Mouse (Mus musculus): ENCODE data around the gene Marveld2. TPM values are rescaled to one million over a fixed set of nuclear protein-coding genes. Genes with fewer than 3 reads are reported as not detected.
A peak's percentile ranks its signal among the peaks of the same experiment; 100 is the strongest.

The Marveld2 gene
- polyA plus RNA-seq, 1 experiment: not detected

GRCm38 (mm10) chr13:100588646-100589045, 28.1 kb downstream of the Marveld2 start:
- Histone ChIP-seq H3K27ac (ENCODE audit: insufficient read depth, low read depth, low read length) (peak overlapping the region; percentile 23), H3K4me1 (ENCODE audit: control insufficient read depth, insufficient read depth, low read length) (no peaks in the 10 kb centered on the region), H3K4me3 (ENCODE audit: insufficient read depth, low read depth, low read length) (peak overlapping the region; percentile 41)
- TF ChIP-seq CTCF (IDR thresholded peaks at IDR 0.05; ENCODE audit: insufficient read depth, low read depth, low read length) (no peak), POLR2A (IDR thresholded peaks at IDR 0.05; ENCODE audit: insufficient read depth, low read depth, low read length) (no peak)
- WGBS: 78% methylated on average over 12 of the region's 12 CpGs

DNA sequence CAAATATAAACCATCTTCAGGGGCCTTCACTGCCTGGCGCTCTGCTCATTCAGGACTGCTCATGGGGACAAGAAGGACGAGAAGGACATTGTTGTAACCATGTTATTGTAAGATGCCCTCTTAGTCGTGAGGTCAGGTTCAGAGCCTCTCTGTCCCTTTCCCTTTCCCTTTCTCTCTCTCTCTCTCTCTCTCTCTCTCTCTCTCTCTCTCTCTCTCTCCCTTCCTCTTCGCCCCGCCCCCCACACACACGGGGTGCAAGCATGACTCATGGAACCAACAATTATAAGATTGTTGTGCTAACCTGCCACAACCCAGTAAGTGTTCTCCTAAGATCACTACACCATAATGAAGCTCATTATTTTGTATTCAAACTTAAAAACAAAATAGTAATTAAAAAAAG, 34.6 kb downstream of the Marveld2 start:
- Histone ChIP-seq H3K27ac (ENCODE audit: insufficient read depth, low read depth, low read length) (no peak overlapping the region), H3K4me3 (ENCODE audit: insufficient read depth, low read depth, low read length) (no peak overlapping the region), H3K4me1 (ENCODE audit: control insufficient read depth, insufficient read depth, low read length) (no peaks in the 10 kb centered on the region)
- 38% methylated on average over 6 of the region's 6 CpGs for WGBS
- TF ChIP-seq POLR2A (IDR thresholded peaks at IDR 0.05; ENCODE audit: insufficient read depth, low read depth, low read length): no peak
- no peak for TF ChIP-seq CTCF (IDR thresholded peaks at IDR 0.05; ENCODE audit: insufficient read depth, low read depth, low read length)

DNA sequence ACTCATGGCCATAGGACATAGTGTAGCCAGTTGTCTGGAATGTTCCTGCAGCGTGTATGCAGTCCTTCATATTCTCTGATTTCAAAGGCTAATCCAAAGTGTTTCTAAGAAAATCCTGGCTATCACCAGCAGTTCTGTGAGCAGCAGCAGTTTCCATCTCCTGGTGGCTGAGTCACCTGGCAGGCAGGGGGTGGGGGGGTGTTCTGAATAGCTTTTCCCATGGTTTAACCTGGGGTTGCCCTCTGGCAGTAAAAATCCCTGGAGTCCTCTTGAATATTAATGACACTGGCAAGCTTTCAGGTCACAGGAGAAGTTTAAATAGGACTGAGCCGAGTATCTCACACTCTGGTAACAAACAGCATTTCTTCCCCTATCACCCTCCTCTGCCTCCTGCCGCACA, 35.1 kb downstream of the Marveld2 start:
- Histone ChIP-seq H3K4me1 (ENCODE audit: control insufficient read depth, insufficient read depth, low read length) (no peaks in the 10 kb centered on the region), H3K27ac (ENCODE audit: insufficient read depth, low read depth, low read length) (no peak overlapping the region), H3K4me3 (ENCODE audit: insufficient read depth, low read depth, low read length) (no peak overlapping the region)
- no peak for TF ChIP-seq CTCF (IDR thresholded peaks at IDR 0.05; ENCODE audit: insufficient read depth, low read depth, low read length)
- no peak for TF ChIP-seq POLR2A (IDR thresholded peaks at IDR 0.05; ENCODE audit: insufficient read depth, low read depth, low read length)
- 31% methylated on average over 3 of the region's 3 CpGs for WGBS

GRCm38 (mm10) chr13:100579951-100580350, 36.8 kb downstream of the Marveld2 start:
- TF ChIP-seq CTCF (IDR thresholded peaks at IDR 0.05; ENCODE audit: insufficient read depth, low read depth, low read length) (no peak), POLR2A (IDR thresholded peaks at IDR 0.05; ENCODE audit: insufficient read depth, low read depth, low read length) (no peak)
- no peak overlapping the region for H3K27ac ChIP-seq (ENCODE audit: insufficient read depth, low read depth, low read length)
- H3K4me1 ChIP-seq (ENCODE audit: control insufficient read depth, insufficient read depth, low read length): no peaks in the 10 kb centered on the region
- no peak overlapping the region for H3K4me3 ChIP-seq (ENCODE audit: insufficient read depth, low read depth, low read length)

DNA sequence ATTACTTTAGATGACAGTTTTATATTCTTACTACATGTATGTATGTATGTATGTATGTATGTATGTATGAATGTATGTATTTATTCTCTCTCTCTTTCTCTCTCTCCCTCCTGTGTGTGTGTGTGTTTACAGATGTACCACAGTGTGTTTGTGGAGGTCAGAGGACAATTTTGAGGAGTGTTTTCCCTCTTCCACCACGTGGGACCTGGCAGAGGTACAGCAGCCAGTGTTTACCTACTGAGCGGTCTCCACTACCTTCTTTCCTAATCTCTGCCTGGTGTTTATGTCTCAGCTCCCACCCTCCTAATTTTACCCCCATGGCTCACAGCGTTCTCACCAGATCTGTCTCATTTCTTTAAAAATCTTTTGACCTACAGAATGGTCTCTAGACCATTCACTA, 37.6 kb downstream of the Marveld2 start:
- TF ChIP-seq CTCF (IDR thresholded peaks at IDR 0.05; ENCODE audit: insufficient read depth, low read depth, low read length) (no peak), POLR2A (IDR thresholded peaks at IDR 0.05; ENCODE audit: insufficient read depth, low read depth, low read length) (no peak)
- no peak overlapping the region for H3K4me3 ChIP-seq (ENCODE audit: insufficient read depth, low read depth, low read length)
- H3K4me1 ChIP-seq (ENCODE audit: control insufficient read depth, insufficient read depth, low read length): no peaks in the 10 kb centered on the region
- H3K27ac ChIP-seq (ENCODE audit: insufficient read depth, low read depth, low read length): no peak overlapping the region
- 60% methylated on average over 3 of the region's 3 CpGs for WGBS

DNA sequence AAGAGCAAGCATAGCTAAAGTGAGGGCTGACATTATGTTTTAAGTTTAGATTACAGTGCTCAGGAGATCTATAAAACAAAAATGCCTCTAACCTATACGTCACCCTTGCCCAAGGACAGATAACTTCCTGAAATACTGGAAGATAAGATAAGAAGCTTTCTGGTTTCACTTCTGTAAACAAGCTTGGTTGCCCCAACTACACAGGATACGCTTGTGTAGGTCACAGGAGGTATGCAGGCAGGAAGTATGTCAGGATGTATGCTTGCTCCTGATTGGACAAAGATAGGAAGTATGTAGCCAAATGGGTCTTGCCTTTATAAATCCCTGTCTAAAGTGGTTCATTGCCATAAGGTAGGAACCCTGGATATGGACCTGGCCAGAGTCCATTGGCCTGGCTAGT, 40.8 kb downstream of the Marveld2 start:
- Histone ChIP-seq H3K4me1 (ENCODE audit: control insufficient read depth, insufficient read depth, low read length) (no peaks in the 10 kb centered on the region), H3K4me3 (ENCODE audit: insufficient read depth, low read depth, low read length) (no peak overlapping the region), H3K27ac (ENCODE audit: insufficient read depth, low read depth, low read length) (no peak overlapping the region)
- TF ChIP-seq POLR2A (IDR thresholded peaks at IDR 0.05; ENCODE audit: insufficient read depth, low read depth, low read length): no peak
- TF ChIP-seq CTCF (IDR thresholded peaks at IDR 0.05; ENCODE audit: insufficient read depth, low read depth, low read length): no peak
- WGBS: 88% methylated on average over 2 of the region's 2 CpGs

DNA sequence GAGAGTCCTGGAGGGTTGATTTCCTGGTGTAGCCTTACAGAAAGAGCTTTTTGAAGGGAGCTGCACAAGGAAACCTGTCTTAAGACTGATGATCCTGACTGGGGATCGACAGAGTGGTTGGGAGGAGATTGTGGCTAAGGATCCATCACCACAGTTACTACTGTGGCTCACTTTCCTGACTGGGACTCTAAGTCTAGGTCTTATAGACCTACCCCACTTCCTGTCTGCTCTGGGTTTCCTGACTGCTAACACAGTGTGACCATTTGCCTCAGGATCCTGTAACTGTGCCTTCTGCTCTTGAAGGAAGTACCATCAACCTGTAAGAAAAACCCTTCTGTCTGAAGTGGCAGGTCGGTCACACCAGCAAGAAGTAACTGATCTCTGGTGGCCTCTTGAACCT, 46.1 kb downstream of the Marveld2 start:
- TF ChIP-seq POLR2A (IDR thresholded peaks at IDR 0.05; ENCODE audit: insufficient read depth, low read depth, low read length) (no peak), CTCF (IDR thresholded peaks at IDR 0.05; ENCODE audit: insufficient read depth, low read depth, low read length) (no peak)
- 84% methylated on average over 2 of the region's 2 CpGs for WGBS
- Histone ChIP-seq H3K4me3 (ENCODE audit: insufficient read depth, low read depth, low read length) (no peak overlapping the region), H3K27ac (ENCODE audit: insufficient read depth, low read depth, low read length) (no peak overlapping the region), H3K4me1 (ENCODE audit: control insufficient read depth, insufficient read depth, low read length) (no peaks in the 10 kb centered on the region)

DNA sequence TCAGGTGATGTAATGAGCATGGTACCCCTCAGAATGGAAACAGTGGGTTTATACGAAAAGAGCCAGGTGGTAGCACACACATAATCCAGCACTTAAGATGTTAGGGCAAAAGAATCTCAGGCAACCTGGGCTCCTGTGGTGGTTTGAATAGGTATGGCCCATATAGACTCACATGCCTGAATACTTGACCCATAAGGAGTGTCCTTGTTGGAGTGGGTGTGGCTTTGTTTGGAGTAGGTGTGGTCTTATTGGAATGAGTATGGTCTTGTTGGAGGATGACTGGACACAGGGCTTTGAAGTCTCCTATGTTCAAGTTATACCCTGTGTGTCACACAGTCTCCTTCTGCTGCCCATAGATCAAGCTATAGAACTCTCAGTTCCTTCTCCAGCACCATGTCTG, 48.4 kb downstream of the Marveld2 start:
- 92% methylated on average over 1 of the region's 1 CpGs for WGBS
- no peaks in the 10 kb centered on the region for H3K4me1 ChIP-seq (ENCODE audit: control insufficient read depth, insufficient read depth, low read length)
- no peak overlapping the region for H3K4me3 ChIP-seq (ENCODE audit: insufficient read depth, low read depth, low read length)
- H3K27ac ChIP-seq (ENCODE audit: insufficient read depth, low read depth, low read length): no peak overlapping the region
- TF ChIP-seq POLR2A (IDR thresholded peaks at IDR 0.05; ENCODE audit: insufficient read depth, low read depth, low read length) (no peak), CTCF (IDR thresholded peaks at IDR 0.05; ENCODE audit: insufficient read depth, low read depth, low read length) (no peak)

DNA sequence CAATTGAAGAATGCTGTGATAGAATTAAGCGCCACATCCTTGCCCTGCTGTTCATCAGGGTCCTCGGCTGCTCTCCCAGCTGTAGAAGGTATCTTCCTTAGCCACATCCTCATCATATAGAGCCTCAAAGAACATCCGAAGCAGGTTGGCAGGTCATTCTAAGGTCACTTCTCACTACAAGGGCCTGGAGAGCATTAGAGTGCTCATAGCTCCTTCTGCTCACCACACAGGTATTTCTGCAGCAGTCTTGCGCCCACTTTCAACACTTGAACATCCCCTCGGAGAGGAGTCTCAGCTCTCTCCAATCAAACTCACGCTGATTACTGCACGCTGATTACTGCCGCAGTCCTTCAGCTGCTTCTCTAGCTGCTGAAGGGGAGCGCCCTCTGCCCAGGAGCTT, 57.3 kb downstream of the Marveld2 start:
- Histone ChIP-seq H3K27ac (ENCODE audit: insufficient read depth, low read depth, low read length) (no peak overlapping the region), H3K4me3 (ENCODE audit: insufficient read depth, low read depth, low read length) (no peak overlapping the region), H3K4me1 (ENCODE audit: control insufficient read depth, insufficient read depth, low read length) (no peaks in the 10 kb centered on the region)
- WGBS: 86% methylated on average over 9 of the region's 9 CpGs
- no peak for TF ChIP-seq CTCF (IDR thresholded peaks at IDR 0.05; ENCODE audit: insufficient read depth, low read depth, low read length)
- no peak for TF ChIP-seq POLR2A (IDR thresholded peaks at IDR 0.05; ENCODE audit: insufficient read depth, low read depth, low read length)

GRCm38 (mm10) chr13:100557011-100557410, 59.8 kb downstream of the Marveld2 start:
- Histone ChIP-seq H3K4me3 (ENCODE audit: insufficient read depth, low read depth, low read length) (no peak overlapping the region), H3K27ac (ENCODE audit: insufficient read depth, low read depth, low read length) (no peak overlapping the region), H3K4me1 (ENCODE audit: control insufficient read depth, insufficient read depth, low read length) (peaks cover 3% of the 10 kb centered on the region; the same call in 1 of the 2 replicates)
- TF ChIP-seq POLR2A (IDR thresholded peaks at IDR 0.05; ENCODE audit: insufficient read depth, low read depth, low read length): no peak
- no peak for TF ChIP-seq CTCF (IDR thresholded peaks at IDR 0.05; ENCODE audit: insufficient read depth, low read depth, low read length)
- WGBS: 72% methylated on average over 4 of the region's 4 CpGs
